Mouse (Mus musculus): ENCODE measurements around the gene Defb38.

Defb38 gene

DNA sequence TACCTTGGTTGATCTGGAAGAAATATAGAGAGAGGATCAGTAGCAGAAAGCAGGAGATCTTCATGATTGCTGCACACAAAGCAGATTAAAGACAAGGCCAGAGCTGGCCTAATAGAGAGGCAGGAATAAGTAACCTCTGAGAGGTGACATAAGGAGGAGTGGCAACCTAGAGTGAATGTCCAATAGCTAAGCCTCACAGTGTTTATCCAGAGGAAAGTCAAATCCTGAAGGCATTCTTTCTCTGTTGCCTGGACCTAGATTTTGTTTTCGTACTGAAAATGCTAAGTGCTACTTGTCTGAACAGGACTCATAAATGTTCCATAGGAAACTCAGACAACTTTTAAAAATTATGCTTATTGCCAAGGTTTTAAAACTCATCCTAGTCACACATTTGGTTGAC lies at the start of gene Defb38:
Defb38 (minus strand) TSS at position 101 of the 400 bp plus-strand sequence.
- no peak for DNase-seq (ENCODE audit: low read depth, low spot score)

DNA sequence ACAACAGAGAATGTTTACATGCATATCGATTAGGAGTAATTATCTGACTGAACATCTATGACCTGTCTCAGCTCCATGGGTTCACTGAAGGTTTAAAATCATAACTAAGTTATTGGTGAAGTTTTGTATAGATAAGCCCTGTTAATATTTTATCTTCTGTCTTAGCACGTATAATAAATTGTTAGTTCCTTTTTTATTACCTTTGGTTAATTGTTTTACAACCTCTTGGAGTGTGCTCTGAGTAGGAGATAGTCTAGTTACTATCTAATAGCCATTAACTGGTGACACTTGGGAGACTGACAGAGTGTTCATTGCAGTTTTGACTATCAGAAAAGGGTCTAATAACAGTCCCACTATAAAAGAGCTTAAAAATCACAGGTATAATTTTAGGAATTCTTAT lies 39.6 kb upstream of the Defb38 start:
- DNase-seq (ENCODE audit: low read depth, low spot score), result no peak

DNA sequence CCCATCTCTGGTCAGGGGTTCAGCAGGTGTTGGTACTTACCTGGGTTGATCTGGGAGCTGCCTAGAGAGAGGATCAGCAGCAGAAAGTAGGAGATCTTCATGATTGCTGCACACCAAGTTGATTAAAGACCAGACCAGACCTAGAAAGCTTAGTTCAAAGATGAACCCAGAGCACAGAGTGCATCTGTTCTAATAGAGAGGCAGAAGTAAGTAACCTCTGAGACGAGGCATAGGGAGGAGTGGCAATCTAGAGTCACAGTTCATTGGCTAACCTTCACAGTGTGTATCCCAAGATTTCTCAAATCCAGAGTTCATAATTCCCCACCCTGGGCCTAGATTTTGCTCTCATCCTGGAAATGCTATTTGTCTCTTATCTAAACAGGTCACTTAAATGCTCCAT lies 38.3 kb upstream of the Defb38 start, which contains the start of gene Defb39:
Defb39 (minus strand) TSS at position 101 of the 400 bp plus-strand sequence.
- DNase-seq (ENCODE audit: low read depth, low spot score), result no peak

DNA sequence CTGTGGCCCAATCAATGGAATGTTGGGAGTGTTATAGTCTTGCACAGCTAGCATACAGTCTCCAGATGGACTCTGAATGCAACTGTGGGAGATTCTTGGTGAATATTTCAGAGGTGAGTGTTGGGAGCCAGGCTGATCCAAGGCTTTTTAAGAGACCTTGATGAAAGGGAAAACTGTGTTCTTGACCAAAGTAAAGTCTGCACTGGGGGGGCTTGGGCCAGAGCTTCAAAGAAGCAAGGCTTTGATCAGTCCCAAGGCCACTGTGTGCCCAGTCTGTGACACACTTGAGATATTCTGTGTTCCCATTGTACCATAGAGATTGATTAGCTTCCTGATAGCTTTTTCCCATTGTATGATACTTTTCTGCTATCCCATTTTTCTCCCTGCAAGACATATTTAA lies 36.5 kb upstream of the Defb38 start:
- DNase-seq (ENCODE audit: low read depth, low spot score), result no peak

DNA sequence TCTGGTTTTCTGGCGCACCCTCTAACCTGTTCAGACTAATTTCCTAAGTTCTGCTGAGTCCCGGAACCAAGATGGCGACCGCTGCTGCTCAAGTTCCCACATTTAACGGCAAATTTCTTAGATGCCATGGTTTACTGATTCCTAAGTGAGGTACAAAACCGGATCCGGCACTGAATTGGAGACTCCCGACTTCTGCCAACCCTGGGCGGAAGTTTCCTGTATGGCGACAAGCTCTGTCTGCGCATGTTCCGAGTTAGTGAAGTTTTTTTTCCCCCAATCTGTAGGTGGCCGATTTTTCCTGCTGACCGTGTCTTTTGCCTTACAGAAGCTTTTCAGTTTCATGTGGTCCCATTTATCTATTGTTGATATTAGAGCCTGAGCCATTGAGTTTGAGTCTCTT lies 18.9 kb upstream of the Defb38 start:
- DNase-seq (ENCODE audit: low read depth, low spot score), result no peak

Data from CD4-positive, CD25-positive, alpha-beta regulatory T cell, adult 2 months (primary cell).